In genomic region chr14:43983897-43984296, GRCm38 (mm10) we compare ENCODE assay signal across 8 mouse cellular contexts. TPM values are rescaled to one million over a fixed set of nuclear protein-coding genes. Genes with fewer than 3 reads are reported as not detected.
DNase-seq lines count a peak whose midpoint lies in the region; ATAC-seq and TF ChIP-seq lines count a peak whose summit lies in the region.

No protein-coding gene starts in this region.

- H3K4me2 ChIP-seq in heart, embryonic 11.5 days, result no peak overlapping the region
- no peak overlapping the region for H3K4me2 ChIP-seq in kidney, embryonic 14.5 days (replicated peaks; ENCODE audit: low read depth, low read length)
- no peak overlapping the region for H3K4me2 ChIP-seq in limb, embryonic 14.5 days (replicated peaks; ENCODE audit: low read depth, low read length, severe bottlenecking)
- no peak overlapping the region for H3K4me2 ChIP-seq in midbrain, postnatal 0 days (ENCODE audit: low read depth, low read length, poor library complexity, severe bottlenecking)

- no peaks in the 10 kb centered on the region for H3K27me3 ChIP-seq in heart, embryonic 11.5 days (ENCODE audit: control insufficient read depth, insufficient read depth, low read length)
- H3K27me3 ChIP-seq in kidney, embryonic 14.5 days (ENCODE audit: control insufficient read depth, insufficient read depth, low read length), result no peaks in the 10 kb centered on the region
- no peaks in the 10 kb centered on the region for H3K27me3 ChIP-seq in limb, embryonic 14.5 days (ENCODE audit: control insufficient read depth, insufficient read depth, low read length)
- no peaks in the 10 kb centered on the region for H3K27me3 ChIP-seq in midbrain, postnatal 0 days (ENCODE audit: insufficient read depth, low read length)

- no peak overlapping the region for H3K9ac ChIP-seq in heart, embryonic 11.5 days (ENCODE audit: low read depth, low read length)
- H3K9ac ChIP-seq in kidney, embryonic 14.5 days (ENCODE audit: low read depth, low read length), result no peak overlapping the region
- H3K9ac ChIP-seq in limb, embryonic 14.5 days (ENCODE audit: low read depth, low read length, severe bottlenecking), result no peak overlapping the region
- no peak overlapping the region for H3K9ac ChIP-seq in midbrain, postnatal 0 days (replicated peaks; ENCODE audit: low read length, poor library complexity, severe bottlenecking)

- H3K4me1 ChIP-seq in embryonic fibroblast, embryonic 13.5 days (ENCODE audit: control insufficient read depth, insufficient read depth, low read length), result no peaks in the 10 kb centered on the region
- no peaks in the 10 kb centered on the region for H3K4me1 ChIP-seq in heart, embryonic 11.5 days (ENCODE audit: control insufficient read depth, insufficient read depth, low read length)
- no peaks in the 10 kb centered on the region for H3K4me1 ChIP-seq in kidney, embryonic 14.5 days (ENCODE audit: control insufficient read depth, insufficient read depth, low read length)
- H3K4me1 ChIP-seq in limb, embryonic 14.5 days (ENCODE audit: control insufficient read depth, insufficient read depth, low read length), result no peaks in the 10 kb centered on the region
- no peaks in the 10 kb centered on the region for H3K4me1 ChIP-seq in midbrain, postnatal 0 days (ENCODE audit: insufficient read depth, low read length)

- no peak overlapping the region for H3K27ac ChIP-seq in embryonic fibroblast, embryonic 13.5 days (ENCODE audit: insufficient read depth, low read length)
- peak overlapping the region; percentile 50; the same call in 1 of the 2 replicates for H3K27ac ChIP-seq in heart, embryonic 11.5 days (ENCODE audit: low read depth, low read length)
- no peak overlapping the region for H3K27ac ChIP-seq in kidney, embryonic 14.5 days (ENCODE audit: low read depth, low read length)
- H3K27ac ChIP-seq in limb, embryonic 14.5 days (replicated peaks; ENCODE audit: low read depth, low read length), result no peak overlapping the region
- H3K27ac ChIP-seq in midbrain, postnatal 0 days (ENCODE audit: low read depth, low read length), result no peak overlapping the region

- no peak overlapping the region for H3K4me3 ChIP-seq in embryonic fibroblast, embryonic 13.5 days (ENCODE audit: insufficient read depth, low read length)
- no peak overlapping the region for H3K4me3 ChIP-seq in heart, embryonic 11.5 days (ENCODE audit: low read depth, low read length)
- H3K4me3 ChIP-seq in kidney, embryonic 14.5 days (ENCODE audit: low read length), result no peak overlapping the region
- no peak overlapping the region for H3K4me3 ChIP-seq in limb, embryonic 14.5 days (replicated peaks; ENCODE audit: low read length)
- H3K4me3 ChIP-seq in midbrain, postnatal 0 days (ENCODE audit: low read depth, low read length), result no peak overlapping the region

- ATAC-seq in heart, embryonic 11.5 days (replicated peaks; ENCODE audit: insufficient number of reproducible peaks, low FRiP score, low TSS enrichment), result 0 out of 2 replicates have a peak, but pooled peaks have one; percentile 43
- ATAC-seq in kidney, embryonic 14.5 days (ENCODE audit: low FRiP score, low TSS enrichment), result peak; percentile 90
- no peak for ATAC-seq in limb, embryonic 14.5 days (ENCODE audit: low FRiP score, low read depth)
- 0 out of 2 replicates have a peak, but pooled peaks have one; percentile 65 for ATAC-seq in midbrain, postnatal 0 days (ENCODE audit: low FRiP score)

- no peaks in the 10 kb centered on the region for H3K9me3 ChIP-seq in heart, embryonic 11.5 days (replicated peaks; ENCODE audit: control insufficient read depth, low read length)
- no peaks in the 10 kb centered on the region for H3K9me3 ChIP-seq in kidney, embryonic 14.5 days (ENCODE audit: control insufficient read depth, low read length)
- H3K9me3 ChIP-seq in limb, embryonic 14.5 days (ENCODE audit: control insufficient read depth, low read length), result no peaks in the 10 kb centered on the region
- H3K9me3 ChIP-seq in midbrain, postnatal 0 days (ENCODE audit: low read length), result no peaks in the 10 kb centered on the region

- TF ChIP-seq CTCF in embryonic fibroblast, embryonic 13.5 days (IDR thresholded peaks at IDR 0.05; ENCODE audit: borderline replicate concordance, insufficient read depth, low read length), result peak; percentile 82
- peak; percentile 68 for TF ChIP-seq CTCF in midbrain, postnatal 0 days (IDR thresholded peaks at IDR 0.05)

- no peak for TF ChIP-seq POLR2A in embryonic fibroblast, embryonic 13.5 days (IDR thresholded peaks at IDR 0.05; ENCODE audit: low read depth, low read length)
- no peak for TF ChIP-seq POLR2A in limb, embryonic 14.5 days (IDR thresholded peaks at IDR 0.05; ENCODE audit: borderline replicate concordance, extremely low read depth, insufficient read depth, insufficient read length)

- WGBS in heart, embryonic 11.5 days (ENCODE audit: insufficient replicate concordance), result 0% methylated on average over 3 of the region's 4 CpGs
- WGBS in kidney, embryonic 14.5 days, result 0% methylated on average over 3 of the region's 4 CpGs
- 0% methylated on average over 3 of the region's 4 CpGs for WGBS in limb, embryonic 14.5 days
- 0% methylated on average over 3 of the region's 4 CpGs for WGBS in midbrain, postnatal 0 days

- DNase-seq in gastrocnemius, adult 18-20 months (ENCODE audit: low spot score), result peak; percentile 21
- DNase-seq in gastrocnemius, postnatal 25 days, result no peak
- peak; percentile 45 for DNase-seq in limb, embryonic 14.5 days (ENCODE audit: low spot score)
- DNase-seq in midbrain, postnatal 0 days (ENCODE audit: low spot score), result peak; percentile 34
- peak; percentile 12 to 65 for DNase-seq in spleen, postnatal 4 days (ENCODE audit: low spot score in 2 of 2)

- H3K36me3 ChIP-seq in heart, embryonic 11.5 days (ENCODE audit: control insufficient read depth, insufficient read depth, low read length), result no peaks in the 10 kb centered on the region
- no peaks in the 10 kb centered on the region for H3K36me3 ChIP-seq in kidney, embryonic 14.5 days (ENCODE audit: control insufficient read depth, insufficient read depth, low read length)
- H3K36me3 ChIP-seq in limb, embryonic 14.5 days (ENCODE audit: control insufficient read depth, insufficient read depth, low read length), result no peaks in the 10 kb centered on the region
- H3K36me3 ChIP-seq in midbrain, postnatal 0 days (ENCODE audit: insufficient read depth, low read length), result no peaks in the 10 kb centered on the region

RNA-seq across cellular contexts. Expression of gene Ang6, which starts 18.2 kb away (rescaled TPM):
- total RNA-seq in gastrocnemius, adult 18-20 months (2021), result not detected
- total RNA-seq in gastrocnemius, postnatal 25 days (2021), result not detected
- not detected in 2 replicates for polyA plus RNA-seq in embryonic fibroblast, embryonic 13.5 days (2011; ENCODE audit: insufficient read length, low read depth, missing spikeins)
- polyA plus RNA-seq in heart, embryonic 11.5 days (2014; fragmentation: Nextera tagmentation; extraction: Ambion mirVana), result not detected in 2 replicates
- polyA plus RNA-seq in kidney, embryonic 14.5 days (2014; fragmentation: Nextera tagmentation; extraction: Ambion mirVana), result not detected in 2 replicates
- polyA plus RNA-seq in limb, embryonic 14.5 days (2012; rRNA removed), result not detected in 2 replicates
- polyA plus RNA-seq in limb, embryonic 14.5 days (2014; fragmentation: Nextera tagmentation; extraction: Ambion mirVana), result not detected in 2 replicates
- not detected in 2 replicates for total RNA-seq in midbrain, postnatal 0 days (2014; rRNA removed)
- not detected in 2 replicates for polyA plus RNA-seq in midbrain, postnatal 0 days (2015; fragmentation: Nextera tagmentation; extraction: Ambion mirVana)

RNA-seq across cellular contexts. Expression of gene Ang5, which starts 27.0 kb away (rescaled TPM):
- not detected for total RNA-seq in gastrocnemius, adult 18-20 months (2021)
- not detected for total RNA-seq in gastrocnemius, postnatal 25 days (2021)
- not detected in 2 replicates for polyA plus RNA-seq in embryonic fibroblast, embryonic 13.5 days (2011; ENCODE audit: insufficient read length, low read depth, missing spikeins)
- not detected in 2 replicates for polyA plus RNA-seq in heart, embryonic 11.5 days (2014; fragmentation: Nextera tagmentation; extraction: Ambion mirVana)
- polyA plus RNA-seq in kidney, embryonic 14.5 days (2014; fragmentation: Nextera tagmentation; extraction: Ambion mirVana), result not detected in 2 replicates
- polyA plus RNA-seq in limb, embryonic 14.5 days (2012; rRNA removed), result not detected in 2 replicates
- polyA plus RNA-seq in limb, embryonic 14.5 days (2014; fragmentation: Nextera tagmentation; extraction: Ambion mirVana), result not detected in 2 replicates
- total RNA-seq in midbrain, postnatal 0 days (2014; rRNA removed), result not detected in 2 replicates
- polyA plus RNA-seq in midbrain, postnatal 0 days (2015; fragmentation: Nextera tagmentation; extraction: Ambion mirVana), result not detected in 2 replicates

RNA-seq across cellular contexts. Expression of gene Gm8113, which starts 58.7 kb away (rescaled TPM):
- total RNA-seq in gastrocnemius, adult 18-20 months (2021), result under 1 TPM; 0.11 to 0.50 TPM
- total RNA-seq in gastrocnemius, postnatal 25 days (2021), result under 1 TPM in 1 of 2 experiments, not detected in 1; 0.28 TPM
- polyA plus RNA-seq in embryonic fibroblast, embryonic 13.5 days (2011; ENCODE audit: insufficient read length, low read depth, missing spikeins), result 2.7 and 3.4 TPM in 2 replicates
- 27.4 and 27.7 TPM in 2 replicates for polyA plus RNA-seq in heart, embryonic 11.5 days (2014; fragmentation: Nextera tagmentation; extraction: Ambion mirVana)
- 21.1 and 27.7 TPM in 2 replicates for polyA plus RNA-seq in kidney, embryonic 14.5 days (2014; fragmentation: Nextera tagmentation; extraction: Ambion mirVana)
- 7.1 and 7.2 TPM in 2 replicates for polyA plus RNA-seq in limb, embryonic 14.5 days (2012; rRNA removed)
- 5.2 and 6.6 TPM in 2 replicates for polyA plus RNA-seq in limb, embryonic 14.5 days (2014; fragmentation: Nextera tagmentation; extraction: Ambion mirVana)
- total RNA-seq in midbrain, postnatal 0 days (2014; rRNA removed), result 1.9 and 2.4 TPM in 2 replicates
- 2.4 and 2.5 TPM in 2 replicates for polyA plus RNA-seq in midbrain, postnatal 0 days (2015; fragmentation: Nextera tagmentation; extraction: Ambion mirVana)
